Mouse (Mus musculus) fibroblast of lung, adult 2 months (primary cell): Measurements from ENCODE around the gene Olfr324.

Experiments used
- DNase-seq: peaks from one replicate; pipeline ENCODE4 v3.0.0-alpha.2; 2011; ENCODE audit warnings: low read depth

Olfr324 gene

GRCm38 (mm10) chr11:58634878-58635277 is 40.0 kb downstream of the Olfr324 start:
- no peak for DNase-seq

- no peak for DNase-seq
Measured at GRCm38 (mm10) chr11:58636376-58636977, 41.6 kb downstream of the Olfr324 start.

GRCm38 (mm10) chr11:58638176-58638701 is 43.3 kb downstream of the Olfr324 start:
- DNase-seq = no peak

GRCm38 (mm10) chr11:58640272-58640867 is 45.5 kb downstream of the Olfr324 start, which contains the start of gene Trim58:
Trim58 (plus strand) TSS chr11:58640465.
- no peak for DNase-seq

- DNase-seq = no peak
Measured at GRCm38 (mm10) chr11:58641057-58641456, 46.1 kb downstream of the Olfr324 start.

GRCm38 (mm10) chr11:58641638-58642358 is 46.9 kb downstream of the Olfr324 start:
- DNase-seq = no peak

- no peak for DNase-seq
Measured at GRCm38 (mm10) chr11:58643350-58643749, 48.4 kb downstream of the Olfr324 start.
